Mouse (Mus musculus): ENCODE data around the gene Fgf5. TPM values are rescaled to one million over a fixed set of nuclear protein-coding genes. Genes with fewer than 3 reads are reported as not detected.

Gene Fgf5
- polyA plus RNA-seq, 1 experiment from 2014 or later, result 1.1 TPM

Other genes starting within 250 kb of the Fgf5 start
- gene Antxr2, start 223.1 kb upstream of the Fgf5 start, polyA plus RNA-seq (2014; fragmentation: Nextera tagmentation; extraction: Ambion mirVana), result 1.9 and 13.2 TPM in 2 replicates
- gene Prdm8, start 87.0 kb upstream of the Fgf5 start, polyA plus RNA-seq (2014; fragmentation: Nextera tagmentation; extraction: Ambion mirVana), result 5.7 and 7.2 TPM in 2 replicates
- 0.86 and 1.8 TPM in 2 replicates for gene Cfap299, start 75.1 kb downstream of the Fgf5 start, polyA plus RNA-seq (2014; fragmentation: Nextera tagmentation; extraction: Ambion mirVana)

Data from neural tube, embryonic 14.5 days (tissue).